17 mouse cellular contexts compared by ENCODE assay signal in genomic region chr2:4512607-4513006, GRCm38 (mm10).
A peak's percentile ranks its signal among the peaks of the same experiment; 100 is the strongest.
DNase-seq lines count a peak whose midpoint lies in the region; ATAC-seq lines count a peak whose summit lies in the region.
"Had no signal": no experiment of that assay in that cellular context is flagged by ENCODE, and none has a peak within 500 bp of the region (broad histone marks: within the 10 kb centered on the region; RNA-seq: fewer than 3 reads in every experiment).

No protein-coding gene starts in this region.

- H3K4me1 ChIP-seq in hindbrain, embryonic 11.5 days (replicated peaks; ENCODE audit: control insufficient read depth, insufficient read depth, low read length) = no peaks in the 10 kb centered on the region
- H3K4me1 ChIP-seq in hindbrain, embryonic 10.5 days (replicated peaks) = peaks cover 8% of the 10 kb centered on the region; the same call in 1 of the 2 replicates
- H3K4me1 ChIP-seq in kidney, embryonic 14.5 days (ENCODE audit: control insufficient read depth, insufficient read depth, low read length) = peaks cover 40% of the 10 kb centered on the region

- peak; percentile 33 for ATAC-seq in hindbrain, embryonic 11.5 days (ENCODE audit: low FRiP score)
- ATAC-seq in kidney, embryonic 14.5 days (ENCODE audit: low FRiP score, low TSS enrichment) = no peak
- ATAC-seq: midbrain, embryonic 15.5 days had no signal

- no peak overlapping the region for H3K4me3 ChIP-seq in hindbrain, embryonic 11.5 days (ENCODE audit: low read depth, low read length)
- no peak overlapping the region for H3K4me3 ChIP-seq in hindbrain, embryonic 10.5 days
- H3K4me3 ChIP-seq in kidney, embryonic 14.5 days (ENCODE audit: low read length) = no peak overlapping the region
- H3K4me3 ChIP-seq: erythroblast, embryonic 14.5 days; midbrain, embryonic 15.5 days had no signal

- no peak overlapping the region for H3K4me2 ChIP-seq in hindbrain, embryonic 11.5 days (replicated peaks; ENCODE audit: low read depth, low read length)
- no peak overlapping the region; the same call in 1 of the 2 replicates for H3K4me2 ChIP-seq in kidney, embryonic 14.5 days (replicated peaks; ENCODE audit: low read depth, low read length)
- H3K4me2 ChIP-seq: midbrain, embryonic 15.5 days had no signal

- H3K27ac ChIP-seq in hindbrain, embryonic 11.5 days (ENCODE audit: low read depth, low read length) = no peak overlapping the region
- H3K27ac ChIP-seq in hindbrain, embryonic 10.5 days = no peak overlapping the region
- no peak overlapping the region for H3K27ac ChIP-seq in kidney, embryonic 14.5 days (ENCODE audit: low read depth, low read length)
- H3K27ac ChIP-seq: kidney, postnatal 0 days; midbrain, embryonic 15.5 days had no signal

- H3K9me3 ChIP-seq in hindbrain, embryonic 11.5 days (ENCODE audit: control insufficient read depth, low read length) = no peaks in the 10 kb centered on the region
- no peaks in the 10 kb centered on the region for H3K9me3 ChIP-seq in hindbrain, embryonic 10.5 days
- H3K9me3 ChIP-seq in kidney, embryonic 14.5 days (ENCODE audit: control insufficient read depth, low read length) = no peaks in the 10 kb centered on the region
- H3K9me3 ChIP-seq: midbrain, embryonic 15.5 days had no signal

- H3K9ac ChIP-seq in hindbrain, embryonic 11.5 days (ENCODE audit: low read depth, low read length) = no peak overlapping the region
- H3K9ac ChIP-seq in kidney, embryonic 14.5 days (ENCODE audit: low read depth, low read length) = no peak overlapping the region
- H3K9ac ChIP-seq: midbrain, embryonic 15.5 days had no signal

- DNase-seq in hindbrain, embryonic 11.5 days (ENCODE audit: low spot score) = no peak
- DNase-seq in hindbrain, embryonic 10.5 days (ENCODE audit: low spot score) = no peak
- peak; percentile 46 for DNase-seq in kidney, postnatal 14 days
- peak; percentile 34 for DNase-seq in ZHBTc4 (ENCODE audit: low read depth, low spot score)
- peak; percentile 43 to 62 for DNase-seq in kidney, postnatal 25 days
- DNase-seq in gastrocnemius, adult 8-10 months (ENCODE audit: low spot score in 2 of 2) = no peak
- DNase-seq in cerebellum, adult 11-12 months = no peak
- DNase-seq: cerebellum, adult 11 months; cerebellum, postnatal 36 days; gastrocnemius, postnatal 10 days; heart, adult 18-20 months; heart, postnatal 36 days; thymus, postnatal 4 days had no signal

- H3K27me3 ChIP-seq in hindbrain, embryonic 11.5 days (ENCODE audit: control insufficient read depth, insufficient read depth, low read length) = no peaks in the 10 kb centered on the region
- no peaks in the 10 kb centered on the region for H3K27me3 ChIP-seq in hindbrain, embryonic 10.5 days (ENCODE audit: insufficient read depth, poor library complexity, severe bottlenecking)
- H3K27me3 ChIP-seq in kidney, embryonic 14.5 days (ENCODE audit: control insufficient read depth, insufficient read depth, low read length) = no peaks in the 10 kb centered on the region
- H3K27me3 ChIP-seq: midbrain, embryonic 15.5 days had no signal

- WGBS in hindbrain, embryonic 11.5 days = 55% methylated on average over 14 of the region's 14 CpGs
- WGBS in hindbrain, embryonic 10.5 days = 60% methylated on average over 14 of the region's 14 CpGs
- WGBS in kidney, embryonic 14.5 days = 52% methylated on average over 14 of the region's 14 CpGs

- H3K36me3 ChIP-seq in hindbrain, embryonic 11.5 days (ENCODE audit: control insufficient read depth, insufficient read depth, low read length) = no peaks in the 10 kb centered on the region
- peaks cover 46% of the 10 kb centered on the region for H3K36me3 ChIP-seq in hindbrain, embryonic 10.5 days
- no peaks in the 10 kb centered on the region for H3K36me3 ChIP-seq in kidney, embryonic 14.5 days (ENCODE audit: control insufficient read depth, insufficient read depth, low read length)
- H3K36me3 ChIP-seq: midbrain, embryonic 15.5 days had no signal

Comparison
In these comparisons a context has a peak if more than half of its experiments do, and no peak if none do; other contexts are left out.
1. DNase-seq: peak in kidney, postnatal 14 days (single experiment), ZHBTc4 (single experiment) and kidney, postnatal 25 days (2 of 2); none in hindbrain, embryonic 11.5 days (single experiment), hindbrain, embryonic 10.5 days (single experiment), gastrocnemius, adult 8-10 months (0 of 2) and cerebellum, adult 11-12 months (single experiment).